Mouse (Mus musculus): ENCODE measurements at regions not wholly inside any gene's neighbourhood (a gene's known extent, or its start where the extent isn't known, plus 50 kb on each side); places are given as distances from the start of the nearest gene placed in this dataset.

- DNase-seq (ENCODE audit: low spot score) = no peak
- no peak overlapping the region for H3K9ac ChIP-seq (ENCODE audit: low read depth, low read length, severe bottlenecking)
- no peak overlapping the region for H3K4me3 ChIP-seq (replicated peaks; ENCODE audit: low read length)
- H3K27ac ChIP-seq (replicated peaks; ENCODE audit: low read depth, low read length) = no peak overlapping the region
- TF ChIP-seq POLR2A (IDR thresholded peaks at IDR 0.05; ENCODE audit: borderline replicate concordance, extremely low read depth, insufficient read depth, insufficient read length) = no peak
- no peaks in the 10 kb centered on the region for H3K36me3 ChIP-seq (ENCODE audit: control insufficient read depth, insufficient read depth, low read length)
- no peaks in the 10 kb centered on the region for H3K27me3 ChIP-seq (ENCODE audit: control insufficient read depth, insufficient read depth, low read length)
- no peak overlapping the region for H3K4me2 ChIP-seq (replicated peaks; ENCODE audit: low read depth, low read length, severe bottlenecking)
- no peaks in the 10 kb centered on the region for H3K4me1 ChIP-seq (ENCODE audit: control insufficient read depth, insufficient read depth, low read length)
- 82% methylated on average over 2 of the region's 2 CpGs for WGBS
- H3K9me3 ChIP-seq (ENCODE audit: control insufficient read depth, low read length) = no peaks in the 10 kb centered on the region
- ATAC-seq (ENCODE audit: low FRiP score, low read depth) = no peak
Observed at GRCm38 (mm10) chr1:185695394-185695793, 240.7 kb downstream of the Slc30a10 start.

- no peaks in the 10 kb centered on the region for H3K9me3 ChIP-seq (ENCODE audit: control insufficient read depth, low read length)
- no peak overlapping the region for H3K27ac ChIP-seq (replicated peaks; ENCODE audit: low read depth, low read length)
- H3K36me3 ChIP-seq (ENCODE audit: control insufficient read depth, insufficient read depth, low read length) = no peaks in the 10 kb centered on the region
- DNase-seq (ENCODE audit: low spot score) = no peak
- no peak for ATAC-seq (ENCODE audit: low FRiP score, low read depth)
- H3K27me3 ChIP-seq (ENCODE audit: control insufficient read depth, insufficient read depth, low read length) = no peaks in the 10 kb centered on the region
- whole genome bisulfite sequencing = 53% methylated on average over 6 of the region's 6 CpGs
- no peak overlapping the region for H3K9ac ChIP-seq (ENCODE audit: low read depth, low read length, severe bottlenecking)
- no peak for TF ChIP-seq POLR2A (IDR thresholded peaks at IDR 0.05; ENCODE audit: borderline replicate concordance, extremely low read depth, insufficient read depth, insufficient read length)
- no peaks in the 10 kb centered on the region for H3K4me1 ChIP-seq (ENCODE audit: control insufficient read depth, insufficient read depth, low read length)
- no peak overlapping the region for H3K4me3 ChIP-seq (replicated peaks; ENCODE audit: low read length)
- H3K4me2 ChIP-seq (replicated peaks; ENCODE audit: low read depth, low read length, severe bottlenecking) = no peak overlapping the region
Observed at GRCm38 (mm10) chr1:185699758-185700157, 245.1 kb downstream of the Slc30a10 start.

- Histone ChIP-seq H3K27ac (replicated peaks; ENCODE audit: low read depth, low read length) (no peak overlapping the region), H3K4me2 (replicated peaks; ENCODE audit: low read depth, low read length, severe bottlenecking) (no peak overlapping the region), H3K27me3 (ENCODE audit: control insufficient read depth, insufficient read depth, low read length) (no peaks in the 10 kb centered on the region), H3K36me3 (ENCODE audit: control insufficient read depth, insufficient read depth, low read length) (no peaks in the 10 kb centered on the region), H3K9me3 (ENCODE audit: control insufficient read depth, low read length) (no peaks in the 10 kb centered on the region), H3K4me1 (ENCODE audit: control insufficient read depth, insufficient read depth, low read length) (no peaks in the 10 kb centered on the region; the same call in 1 of the 2 replicates), H3K9ac (ENCODE audit: low read depth, low read length, severe bottlenecking) (no peak overlapping the region), H3K4me3 (replicated peaks; ENCODE audit: low read length) (no peak overlapping the region)
- DNase-seq (ENCODE audit: low spot score) = no peak
- WGBS = 74% methylated on average over 2 of the region's 2 CpGs
- no peak for ATAC-seq (ENCODE audit: low FRiP score, low read depth)
- TF ChIP-seq POLR2A (IDR thresholded peaks at IDR 0.05; ENCODE audit: borderline replicate concordance, extremely low read depth, insufficient read depth, insufficient read length) = no peak
Observed at GRCm38 (mm10) chr1:185726324-185726723, 271.7 kb downstream of the Slc30a10 start.

- TF ChIP-seq POLR2A (IDR thresholded peaks at IDR 0.05; ENCODE audit: borderline replicate concordance, extremely low read depth, insufficient read depth, insufficient read length) = no peak
- no peaks in the 10 kb centered on the region for H3K36me3 ChIP-seq (ENCODE audit: control insufficient read depth, insufficient read depth, low read length)
- H3K27ac ChIP-seq (replicated peaks; ENCODE audit: low read depth, low read length) = no peak overlapping the region
- no peak overlapping the region for H3K4me2 ChIP-seq (replicated peaks; ENCODE audit: low read depth, low read length, severe bottlenecking)
- H3K9me3 ChIP-seq (ENCODE audit: control insufficient read depth, low read length) = no peaks in the 10 kb centered on the region
- H3K9ac ChIP-seq (ENCODE audit: low read depth, low read length, severe bottlenecking) = no peak overlapping the region
- no peak overlapping the region for H3K4me3 ChIP-seq (replicated peaks; ENCODE audit: low read length)
- H3K27me3 ChIP-seq (ENCODE audit: control insufficient read depth, insufficient read depth, low read length) = no peaks in the 10 kb centered on the region
- H3K4me1 ChIP-seq (ENCODE audit: control insufficient read depth, insufficient read depth, low read length) = no peaks in the 10 kb centered on the region; the same call in 1 of the 2 replicates
- no peak for ATAC-seq (ENCODE audit: low FRiP score, low read depth)
- no peak for DNase-seq (ENCODE audit: low spot score)
Observed at GRCm38 (mm10) chr1:185726811-185727210, 272.2 kb downstream of the Slc30a10 start.

GRCm38 (mm10) chr1:185727749-185728148 lies 273.1 kb downstream of the Slc30a10 start:
- no peaks in the 10 kb centered on the region; the same call in 1 of the 2 replicates for H3K27me3 ChIP-seq (ENCODE audit: control insufficient read depth, insufficient read depth, low read length)
- no peak overlapping the region for H3K9ac ChIP-seq (ENCODE audit: low read depth, low read length, severe bottlenecking)
- no peak overlapping the region for H3K27ac ChIP-seq (replicated peaks; ENCODE audit: low read depth, low read length)
- no peak overlapping the region for H3K4me2 ChIP-seq (replicated peaks; ENCODE audit: low read depth, low read length, severe bottlenecking)
- H3K4me1 ChIP-seq (ENCODE audit: control insufficient read depth, insufficient read depth, low read length) = no peaks in the 10 kb centered on the region; the same call in 1 of the 2 replicates
- no peaks in the 10 kb centered on the region for H3K9me3 ChIP-seq (ENCODE audit: control insufficient read depth, low read length)
- no peak overlapping the region for H3K4me3 ChIP-seq (replicated peaks; ENCODE audit: low read length)
- no peak for DNase-seq (ENCODE audit: low spot score)
- WGBS = 39% methylated on average over 4 of the region's 4 CpGs
- no peak for TF ChIP-seq POLR2A (IDR thresholded peaks at IDR 0.05; ENCODE audit: borderline replicate concordance, extremely low read depth, insufficient read depth, insufficient read length)
- H3K36me3 ChIP-seq (ENCODE audit: control insufficient read depth, insufficient read depth, low read length) = no peaks in the 10 kb centered on the region
- no peak for ATAC-seq (ENCODE audit: low FRiP score, low read depth)

GRCm38 (mm10) chr1:185728406-185728805 lies 273.8 kb downstream of the Slc30a10 start:
- no peak for TF ChIP-seq POLR2A (IDR thresholded peaks at IDR 0.05; ENCODE audit: borderline replicate concordance, extremely low read depth, insufficient read depth, insufficient read length)
- DNase-seq (ENCODE audit: low spot score) = no peak
- WGBS = 51% methylated on average over 3 of the region's 3 CpGs

More at GRCm38 (mm10) chr1:185728406-185728805, 273.8 kb downstream of the Slc30a10 start:
- Histone ChIP-seq H3K4me2 (replicated peaks; ENCODE audit: low read depth, low read length, severe bottlenecking) (no peak overlapping the region), H3K4me1 (ENCODE audit: control insufficient read depth, insufficient read depth, low read length) (no peaks in the 10 kb centered on the region; the same call in 1 of the 2 replicates), H3K9ac (ENCODE audit: low read depth, low read length, severe bottlenecking) (no peak overlapping the region), H3K27ac (replicated peaks; ENCODE audit: low read depth, low read length) (no peak overlapping the region), H3K9me3 (ENCODE audit: control insufficient read depth, low read length) (no peaks in the 10 kb centered on the region), H3K36me3 (ENCODE audit: control insufficient read depth, insufficient read depth, low read length) (no peaks in the 10 kb centered on the region), H3K4me3 (replicated peaks; ENCODE audit: low read length) (no peak overlapping the region), H3K27me3 (ENCODE audit: control insufficient read depth, insufficient read depth, low read length) (no peaks in the 10 kb centered on the region; the same call in 1 of the 2 replicates)
- ATAC-seq (ENCODE audit: low FRiP score, low read depth) = no peak
